Mouse (Mus musculus) neural tube, embryonic 12.5 days (tissue): Measurements from ENCODE around the gene Ttc28. TPM values are rescaled to one million over a fixed set of nuclear protein-coding genes. Genes with fewer than 3 reads are reported as not detected.

Source experiments
- ATAC-seq: fragments of 200-750 bp; cut with Nextera tagmentation; 2 replicates; pipeline ENCODE4 v1.8.0; 2017; ENCODE audit warnings: low read depth, mild to moderate bottlenecking, moderate TSS enrichment, moderate library complexity; ENCODE audit not compliant: low FRiP score
- H3K27ac ChIP-seq: fragments of 300-500 bp; sonication (generic); 2 replicates; pipeline ENCODE4 v1.5.1; 2016
- H3K27me3 ChIP-seq: fragments of 300-500 bp; sonication (generic); replicated peaks from 2 replicates; pipeline ENCODE4 v1.6.1; 2016; ENCODE audit warnings: mild to moderate bottlenecking
- H3K36me3 ChIP-seq: fragments of 300-500 bp; sonication (generic); 2 replicates; pipeline ENCODE4 v1.6.1; 2016; ENCODE audit warnings: mild to moderate bottlenecking
- H3K4me1 ChIP-seq: fragments of 300-500 bp; sonication (generic); 2 replicates; pipeline ENCODE4 v1.6.1; 2016
- H3K4me2 ChIP-seq: fragments of 300-500 bp; sonication (generic); replicated peaks from 2 replicates; pipeline ENCODE4 v1.6.1; 2016; ENCODE audit warnings: mild to moderate bottlenecking
- H3K4me3 ChIP-seq: fragments of 300-500 bp; sonication (generic); 2 replicates; pipeline ENCODE4 v1.5.1; 2016
- H3K9ac ChIP-seq: fragments of 300-500 bp; sonication (generic); 2 replicates; pipeline ENCODE4 v1.6.1; 2016; ENCODE audit warnings: mild to moderate bottlenecking
- H3K9me3 ChIP-seq: fragments of 300-500 bp; sonication (generic); 2 replicates; pipeline ENCODE4 v1.6.1; 2016; ENCODE audit warnings: mild to moderate bottlenecking
- WGBS: fragments of 180-500 bp; shearing (Covaris S2); methylation state at CpG from one replicate; pipeline ENCODE4 v1.1.7; 2016; 5-methylcytosine and 5-hydroxymethylcytosine counted together
- polyA plus RNA-seq: library from polyadenylated mRNA; unstranded; fragments of >200 nt; fragmentation: Nextera tagmentation; extraction: Ambion mirVana; gene quantifications from 2 replicates; pipeline ENCODE4 v1.2.1, GENCODE M21; 2016

The Ttc28 gene
- polyA plus RNA-seq, 1 experiment from 2014 or later: 21.8 TPM

DNA sequence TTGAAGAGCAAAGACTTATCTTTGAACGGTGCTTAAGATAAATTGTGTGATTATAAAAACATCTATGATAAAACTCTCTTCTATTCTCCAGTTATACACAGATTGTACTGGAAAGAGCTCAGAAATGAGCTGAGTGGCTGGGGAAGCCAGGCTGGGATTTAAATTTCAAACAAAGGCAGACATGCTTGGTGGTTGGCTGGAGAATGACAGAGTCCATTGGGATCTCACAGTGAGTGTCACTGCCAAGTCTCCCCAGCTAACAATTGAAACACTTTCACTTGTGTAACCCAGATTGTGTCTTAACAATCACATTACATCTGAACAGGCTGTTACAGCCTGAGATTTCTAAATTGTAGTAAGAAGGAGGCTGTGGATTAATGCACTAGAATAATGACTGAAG lies 143.3 kb downstream of the Ttc28 start:
- H3K4me2 ChIP-seq: no peak overlapping the region
- ATAC-seq: no peak
- peaks cover 51% of the 10 kb centered on the region for H3K4me1 ChIP-seq
- WGBS: 88% methylated on average over 1 of the region's 1 CpGs
- H3K36me3 ChIP-seq: no peaks in the 10 kb centered on the region
- H3K9ac ChIP-seq: no peak overlapping the region
- no peak overlapping the region for H3K27ac ChIP-seq
- H3K4me3 ChIP-seq: no peak overlapping the region
- no peaks in the 10 kb centered on the region for H3K27me3 ChIP-seq
- H3K9me3 ChIP-seq: no peaks in the 10 kb centered on the region

DNA sequence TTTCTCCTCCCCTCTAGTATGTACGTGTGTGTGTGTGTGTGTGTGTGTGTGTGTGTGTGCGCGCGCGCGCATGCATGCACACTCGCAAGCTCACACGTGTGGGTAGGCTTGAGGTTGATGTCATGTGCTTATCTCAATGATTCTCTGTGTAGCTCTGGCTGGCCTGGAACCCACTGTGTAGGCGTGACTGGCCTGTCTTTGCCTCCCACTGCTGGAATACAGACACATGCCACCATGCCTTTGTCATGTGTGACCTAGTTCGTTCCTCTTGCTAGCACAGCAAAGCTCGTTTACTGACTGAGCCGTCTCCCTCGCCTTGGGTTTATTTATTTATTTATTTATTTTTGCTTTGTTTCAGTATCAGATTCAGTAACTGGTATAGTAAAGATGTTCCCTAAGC lies 145.0 kb downstream of the Ttc28 start:
- Histone ChIP-seq H3K4me3 (no peak overlapping the region), H3K4me1 (peaks cover 60% of the 10 kb centered on the region), H3K27me3 (no peaks in the 10 kb centered on the region), H3K9ac (no peak overlapping the region), H3K27ac (peak overlapping the region; percentile 68; the same call in 1 of the 2 replicates), H3K36me3 (no peaks in the 10 kb centered on the region), H3K4me2 (no peak overlapping the region), H3K9me3 (no peaks in the 10 kb centered on the region)
- 86% methylated on average over 13 of the region's 13 CpGs for WGBS
- 0 out of 2 replicates have a peak, but pooled peaks have one; percentile 21 for ATAC-seq

DNA sequence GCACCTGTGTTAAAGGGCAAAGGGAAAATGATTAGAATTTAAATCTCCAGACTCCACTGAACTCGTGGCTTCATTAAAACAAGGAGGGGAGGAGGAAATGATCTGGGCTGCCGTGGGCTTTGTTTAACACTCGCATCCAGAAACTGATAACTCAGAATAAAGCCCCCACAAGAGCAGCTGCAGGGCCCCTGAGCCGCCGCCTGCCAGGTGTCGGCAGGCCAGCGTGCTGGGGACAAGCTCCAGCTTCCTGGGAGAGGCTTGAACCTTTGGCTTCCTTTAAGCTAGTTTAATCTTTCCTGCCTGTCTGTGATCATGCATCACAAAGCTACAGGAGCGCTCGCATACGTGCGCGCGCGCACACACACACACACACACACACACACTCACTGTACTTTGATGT lies 145.9 kb downstream of the Ttc28 start:
- H3K9me3 ChIP-seq: no peaks in the 10 kb centered on the region
- no peaks in the 10 kb centered on the region for H3K27me3 ChIP-seq
- ATAC-seq: no peak
- peak overlapping the region; percentile 68; the same call in 1 of the 2 replicates for H3K27ac ChIP-seq
- 58% methylated on average over 14 of the region's 14 CpGs for WGBS
- H3K9ac ChIP-seq: no peak overlapping the region
- H3K4me2 ChIP-seq: 0 out of 2 replicates have a peak overlapping the region, but pooled peaks have one; percentile 5
- H3K4me3 ChIP-seq: no peak overlapping the region
- no peaks in the 10 kb centered on the region for H3K36me3 ChIP-seq
- peaks cover 60% of the 10 kb centered on the region for H3K4me1 ChIP-seq

DNA sequence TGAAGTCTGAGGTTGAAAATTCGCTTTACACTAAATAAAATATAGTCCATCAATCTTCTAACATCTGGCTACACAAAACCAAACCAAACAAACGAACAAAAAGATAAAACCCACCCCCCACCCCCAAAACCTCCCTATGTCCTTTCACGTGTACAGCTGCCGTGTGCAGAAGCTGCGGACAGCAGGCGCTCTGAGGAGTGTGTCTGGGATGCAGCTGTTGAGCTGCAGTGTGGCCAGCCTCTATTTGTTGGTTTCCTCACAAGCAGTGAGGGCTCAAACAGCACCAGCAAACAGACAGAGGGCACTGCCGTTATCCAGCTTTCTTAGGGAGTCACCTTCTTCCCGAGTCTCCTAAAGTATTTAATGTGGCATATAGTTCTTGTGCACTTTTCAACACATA lies 146.6 kb downstream of the Ttc28 start:
- Histone ChIP-seq H3K4me1 (peaks cover 60% of the 10 kb centered on the region), H3K27ac (no peak overlapping the region)

DNA sequence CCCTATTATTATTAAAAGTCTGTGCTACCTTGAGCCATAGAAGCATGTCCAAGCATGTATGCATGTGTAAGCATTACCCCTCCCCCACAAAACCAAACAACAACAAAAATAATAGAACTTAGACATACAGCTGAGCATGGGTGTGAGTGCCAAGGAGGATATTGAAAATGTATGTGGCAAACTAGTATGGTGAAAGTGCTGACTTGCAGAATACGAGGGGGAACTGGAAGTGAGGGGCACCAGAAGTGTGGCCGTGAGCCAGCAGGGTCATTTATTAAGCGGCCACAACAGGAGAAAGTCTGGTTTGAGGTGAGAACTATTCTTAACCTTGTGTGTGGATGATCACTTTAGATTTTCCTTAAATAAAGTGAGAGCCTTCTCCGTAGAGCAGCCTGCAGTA lies 148.7 kb downstream of the Ttc28 start:
- H3K27ac ChIP-seq: no peak overlapping the region

More for the DNA sequence above, 146.6 kb downstream of the Ttc28 start:
- no peak overlapping the region for H3K9ac ChIP-seq
- ATAC-seq: no peak
- no peak overlapping the region for H3K4me2 ChIP-seq
- H3K27me3 ChIP-seq: no peaks in the 10 kb centered on the region
- H3K4me3 ChIP-seq: no peak overlapping the region
- no peaks in the 10 kb centered on the region for H3K9me3 ChIP-seq
- WGBS: 55% methylated on average over 8 of the region's 8 CpGs
- H3K36me3 ChIP-seq: no peaks in the 10 kb centered on the region

DNA sequence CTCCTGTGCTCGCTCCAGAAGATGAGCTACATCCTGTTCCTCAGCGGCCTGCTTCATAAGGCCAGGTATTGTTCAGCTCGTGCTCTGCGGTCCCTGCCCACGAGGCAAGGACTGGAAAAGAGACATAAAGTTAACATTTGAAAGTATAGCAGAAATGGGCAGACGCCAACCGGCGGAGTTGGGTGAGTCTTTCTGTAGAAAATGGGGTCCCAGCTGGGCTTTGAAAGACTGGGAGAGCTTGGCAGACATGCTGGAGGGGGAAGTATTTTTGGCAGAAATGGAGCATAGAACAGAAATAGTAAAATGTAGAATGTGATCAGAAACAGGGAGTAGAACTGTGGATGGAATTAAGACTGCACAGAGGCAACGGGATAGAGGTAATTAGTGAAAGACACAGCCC lies 149.3 kb downstream of the Ttc28 start:
- no peak overlapping the region for H3K4me2 ChIP-seq
- H3K9me3 ChIP-seq: no peaks in the 10 kb centered on the region
- no peak for ATAC-seq
- H3K36me3 ChIP-seq: no peaks in the 10 kb centered on the region
- H3K9ac ChIP-seq: no peak overlapping the region
- no peak overlapping the region for H3K27ac ChIP-seq
- no peaks in the 10 kb centered on the region for H3K27me3 ChIP-seq
- H3K4me1 ChIP-seq: peaks cover 49% of the 10 kb centered on the region
- H3K4me3 ChIP-seq: no peak overlapping the region
- 76% methylated on average over 9 of the region's 9 CpGs for WGBS

More for the DNA sequence above, 148.7 kb downstream of the Ttc28 start:
- Histone ChIP-seq H3K9me3 (no peaks in the 10 kb centered on the region), H3K4me2 (no peak overlapping the region), H3K4me1 (peaks cover 55% of the 10 kb centered on the region), H3K36me3 (no peaks in the 10 kb centered on the region), H3K27me3 (no peaks in the 10 kb centered on the region), H3K4me3 (no peak overlapping the region), H3K9ac (no peak overlapping the region)
- WGBS: 56% methylated on average over 4 of the region's 4 CpGs
- no peak for ATAC-seq

DNA sequence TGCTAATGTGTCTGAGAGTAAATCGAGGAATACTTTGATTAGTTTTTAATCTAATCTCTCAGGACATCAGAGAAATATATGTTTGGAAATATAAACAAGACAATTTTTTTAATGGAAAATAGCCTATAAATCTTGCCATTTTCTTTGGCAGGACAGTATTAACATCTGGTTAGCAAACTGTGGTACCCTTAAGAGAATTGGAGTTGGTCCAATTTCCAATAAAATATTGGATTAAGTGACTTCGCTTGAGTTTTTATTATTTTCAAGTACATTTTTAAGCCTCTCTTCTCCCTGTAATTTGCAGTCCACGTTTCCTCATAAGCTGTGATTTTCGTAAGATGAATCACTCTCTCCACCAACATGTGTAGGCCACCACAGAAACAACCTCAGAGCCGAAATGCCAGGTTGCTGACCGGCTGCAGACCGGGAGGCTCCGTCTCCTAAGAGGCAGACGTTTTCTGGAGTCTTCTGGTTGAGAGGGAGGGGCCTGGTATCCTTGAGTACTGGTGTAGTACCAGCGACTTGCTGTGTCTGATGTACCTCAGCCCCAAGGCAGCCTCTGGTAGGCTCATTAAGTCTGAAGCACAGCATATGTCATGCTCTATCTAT lies 153.2 kb downstream of the Ttc28 start:
- no peak for ATAC-seq
- Histone ChIP-seq H3K27ac (no peak overlapping the region), H3K4me2 (no peak overlapping the region), H3K9ac (no peak overlapping the region), H3K4me3 (no peak overlapping the region), H3K4me1 (peaks cover 24% of the 10 kb centered on the region), H3K27me3 (no peaks in the 10 kb centered on the region), H3K36me3 (no peaks in the 10 kb centered on the region), H3K9me3 (no peaks in the 10 kb centered on the region)
- 80% methylated on average over 10 of the region's 10 CpGs for WGBS

DNA sequence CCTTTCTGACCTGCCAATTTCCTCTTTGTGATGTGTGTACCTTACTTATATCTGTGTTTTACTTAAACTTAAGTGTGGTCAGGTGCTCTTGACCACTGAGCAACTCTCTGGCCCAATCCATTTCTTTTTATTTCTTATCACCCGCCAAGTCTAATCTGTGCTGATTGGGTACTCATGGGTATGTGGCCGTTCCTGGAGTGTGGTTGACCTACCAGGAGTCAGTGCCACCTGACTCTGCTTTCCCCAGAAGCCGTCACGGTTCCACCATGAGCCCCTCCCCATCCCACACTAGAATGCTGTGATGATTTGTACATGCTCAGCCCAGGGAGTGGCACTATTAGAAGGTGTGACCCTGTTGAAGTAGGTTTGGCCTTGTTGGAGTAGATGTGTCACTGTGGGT lies 153.9 kb downstream of the Ttc28 start:
- 90% methylated on average over 4 of the region's 4 CpGs for WGBS
- no peak overlapping the region for H3K27ac ChIP-seq
- no peaks in the 10 kb centered on the region for H3K27me3 ChIP-seq
- H3K36me3 ChIP-seq: no peaks in the 10 kb centered on the region
- H3K4me2 ChIP-seq: no peak overlapping the region
- H3K4me1 ChIP-seq: peaks cover 24% of the 10 kb centered on the region
- no peak overlapping the region for H3K4me3 ChIP-seq
- ATAC-seq: no peak
- H3K9me3 ChIP-seq: no peaks in the 10 kb centered on the region
- H3K9ac ChIP-seq: no peak overlapping the region

DNA sequence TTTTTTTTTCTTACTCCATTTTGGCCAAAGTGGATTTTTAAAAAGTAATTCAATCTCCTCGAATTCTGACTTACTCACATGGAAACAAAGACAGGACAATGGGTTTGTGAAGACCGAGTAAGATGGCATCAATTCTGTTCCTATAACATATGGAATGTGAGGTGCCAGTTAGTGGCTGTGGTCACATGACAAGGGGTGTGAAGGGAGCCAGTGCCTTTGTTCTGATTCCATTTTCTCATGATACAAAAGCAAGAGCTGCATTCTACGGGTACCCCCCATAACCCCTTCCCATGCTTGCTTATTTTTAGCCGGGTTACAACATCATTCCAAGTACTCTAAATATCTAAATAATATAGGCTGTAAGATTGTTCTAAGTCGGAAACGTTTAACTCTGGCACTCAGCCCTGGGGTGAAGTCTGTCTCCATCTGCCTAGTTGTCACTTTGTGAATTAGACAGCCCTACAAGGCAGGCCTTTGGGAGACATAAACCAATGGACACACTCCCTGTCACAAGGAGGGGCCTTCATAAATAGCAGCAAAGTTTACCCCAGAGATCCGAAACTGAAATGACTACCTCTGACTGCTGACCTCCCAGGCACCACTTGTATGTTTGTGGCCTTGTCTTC lies 157.6 kb downstream of the Ttc28 start:
- H3K9ac ChIP-seq: no peak overlapping the region
- no peak for ATAC-seq
- no peaks in the 10 kb centered on the region for H3K9me3 ChIP-seq
- H3K4me1 ChIP-seq: peaks cover 35% of the 10 kb centered on the region
- no peaks in the 10 kb centered on the region for H3K27me3 ChIP-seq
- H3K4me2 ChIP-seq: no peak overlapping the region
- H3K4me3 ChIP-seq: no peak overlapping the region
- H3K27ac ChIP-seq: no peak overlapping the region
- H3K36me3 ChIP-seq: no peaks in the 10 kb centered on the region
- 67% methylated on average over 7 of the region's 7 CpGs for WGBS

DNA sequence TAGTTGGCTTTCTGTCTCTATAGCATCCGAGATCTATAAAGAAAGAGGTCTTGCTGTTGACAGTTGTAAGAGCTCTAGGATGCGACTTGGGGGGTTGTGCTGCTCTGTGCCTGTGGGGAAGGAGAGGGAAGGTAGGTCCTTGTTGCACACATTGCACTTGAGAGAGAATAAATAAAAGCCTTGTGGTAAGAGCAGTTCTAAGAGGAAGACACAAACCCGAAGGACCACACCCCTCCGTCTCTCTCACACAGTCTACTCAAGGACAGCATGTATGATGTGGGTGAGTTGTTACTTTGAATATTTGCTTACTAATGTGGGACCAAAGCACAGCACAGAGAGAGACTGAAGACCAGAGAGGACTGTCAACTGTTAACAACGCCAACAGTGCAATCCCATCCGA lies 160.2 kb downstream of the Ttc28 start:
- no peaks in the 10 kb centered on the region for H3K9me3 ChIP-seq
- WGBS: 72% methylated on average over 6 of the region's 6 CpGs
- H3K4me1 ChIP-seq: peaks cover 53% of the 10 kb centered on the region
- no peak overlapping the region for H3K4me2 ChIP-seq
- peak overlapping the region; percentile 3; the same call in 1 of the 2 replicates for H3K9ac ChIP-seq
- no peaks in the 10 kb centered on the region for H3K36me3 ChIP-seq
- H3K4me3 ChIP-seq: no peak overlapping the region
- no peak for ATAC-seq
- H3K27ac ChIP-seq: no peak overlapping the region
- H3K27me3 ChIP-seq: no peaks in the 10 kb centered on the region

DNA sequence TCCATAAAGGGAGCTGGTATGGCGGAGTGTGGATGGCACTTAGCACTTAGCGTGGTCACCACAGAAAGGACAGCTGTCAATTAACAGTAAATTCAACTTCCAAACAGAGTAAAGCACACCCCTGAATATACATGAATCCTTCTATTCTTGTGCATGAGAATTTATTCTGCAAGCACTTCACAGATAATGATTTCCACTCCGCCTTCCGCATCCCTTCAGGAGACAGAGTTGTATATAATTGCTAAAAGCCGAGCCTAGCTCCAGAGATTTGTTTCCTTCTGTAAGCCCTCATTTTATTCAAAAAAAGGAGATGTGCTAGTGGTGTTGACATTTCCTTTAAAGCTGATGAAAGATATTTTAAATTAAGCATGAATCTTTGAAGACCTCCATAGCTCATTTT lies 162.3 kb downstream of the Ttc28 start:
- Histone ChIP-seq H3K27ac (no peak overlapping the region), H3K4me3 (no peak overlapping the region), H3K4me2 (no peak overlapping the region), H3K36me3 (no peaks in the 10 kb centered on the region), H3K4me1 (peaks cover 60% of the 10 kb centered on the region), H3K9me3 (no peaks in the 10 kb centered on the region), H3K27me3 (no peaks in the 10 kb centered on the region), H3K9ac (no peak overlapping the region)
- 75% methylated on average over 5 of the region's 5 CpGs for WGBS
- no peak for ATAC-seq

DNA sequence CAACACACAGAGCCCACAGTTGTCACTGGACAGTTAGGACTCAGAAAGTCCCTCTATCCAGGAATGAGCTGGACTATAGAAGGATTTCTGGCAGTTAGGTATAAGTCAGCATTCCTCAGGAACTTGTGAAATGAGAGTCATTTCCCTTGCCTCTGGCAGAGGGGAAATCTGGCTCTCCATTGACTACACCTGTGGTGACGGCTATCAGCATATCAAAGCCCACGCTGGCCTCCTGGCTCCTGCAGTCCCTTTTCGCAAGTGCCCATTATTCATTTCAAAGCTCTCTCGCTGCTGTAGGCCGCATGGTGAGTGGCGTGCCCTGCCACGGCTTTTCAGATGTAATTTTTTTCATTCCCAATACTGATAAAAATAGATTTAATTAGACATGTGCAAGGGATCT lies 164.6 kb downstream of the Ttc28 start:
- no peak for ATAC-seq
- Histone ChIP-seq H3K4me1 (peaks cover 51% of the 10 kb centered on the region), H3K4me3 (no peak overlapping the region), H3K27me3 (no peaks in the 10 kb centered on the region), H3K4me2 (no peak overlapping the region), H3K9ac (no peak overlapping the region), H3K9me3 (no peaks in the 10 kb centered on the region), H3K27ac (0 out of 2 replicates have a peak overlapping the region, but pooled peaks have one; percentile 15), H3K36me3 (no peaks in the 10 kb centered on the region)
- WGBS: 12% methylated on average over 7 of the region's 7 CpGs

DNA sequence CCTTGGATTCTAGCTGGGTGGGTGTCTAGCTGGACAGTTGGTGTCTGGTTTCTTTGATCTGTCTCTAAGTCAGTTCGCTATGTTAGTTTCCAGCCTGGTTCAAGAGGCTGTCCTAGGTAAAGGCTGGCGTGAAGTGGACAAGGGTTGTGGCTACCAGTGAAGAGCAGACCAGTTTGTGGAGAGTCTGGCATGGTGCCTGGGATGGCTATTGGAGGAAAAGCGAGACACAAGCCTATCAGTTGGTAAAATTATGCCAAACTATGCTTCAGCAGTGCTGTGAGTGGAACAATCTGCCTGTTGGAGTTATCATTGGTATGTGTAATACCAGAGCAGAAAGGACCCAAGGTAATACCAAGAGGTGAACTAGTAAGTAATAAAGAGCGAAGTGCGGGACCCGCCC lies 166.8 kb downstream of the Ttc28 start:
- no peaks in the 10 kb centered on the region for H3K9me3 ChIP-seq
- 92% methylated on average over 6 of the region's 6 CpGs for WGBS
- H3K4me2 ChIP-seq: no peak overlapping the region
- H3K27ac ChIP-seq: no peak overlapping the region
- no peak for ATAC-seq
- H3K27me3 ChIP-seq: no peaks in the 10 kb centered on the region
- no peak overlapping the region for H3K9ac ChIP-seq
- H3K4me3 ChIP-seq: no peak overlapping the region
- peaks cover 41% of the 10 kb centered on the region for H3K4me1 ChIP-seq
- H3K36me3 ChIP-seq: no peaks in the 10 kb centered on the region
